Mouse (Mus musculus) liver, adult 2 months (tissue): ENCODE data around the gene Atg3.

Experiments
- CTCF ChIP-seq: fragments of 200-500 bp; IDR thresholded peaks from 2 replicates; pipeline ENCODE4 v1.5.1; 2011; ENCODE audit warnings: low read depth, low read length, control low read depth
- POLR2A ChIP-seq: fragments of 200-500 bp; IDR thresholded peaks from 2 replicates; pipeline ENCODE4 v1.6.1; 2011; ENCODE audit warnings: low read length, control low read depth; ENCODE audit not compliant: insufficient read depth; ENCODE audit errors: extremely low read depth

- TF ChIP-seq CTCF (no peak), POLR2A (no peak)
These were observed 65.2 kb downstream of the Atg3 start, which contains the start of gene Btla for GRCm38 (mm10) chr16:45223648-45224388.
